Mouse (Mus musculus) gastrocnemius, adult 2 months (tissue): ENCODE measurements at regions not wholly inside any gene's neighbourhood (a gene's known extent, or its start where the extent isn't known, plus 50 kb on each side); places are given as distances from the start of the nearest gene placed in this dataset.
A peak's percentile ranks its signal among the peaks of the same experiment; 100 is the strongest.

ENCODE experiments used
- DNase-seq: peaks from one replicate; pipeline ENCODE4 v3.0.0; 2022
- H3K27ac ChIP-seq: fragments of 200-600 bp; 2 replicates; pipeline ENCODE4 v1.8.1; 2022; ENCODE audit warnings: mild to moderate bottlenecking
- H3K4me3 ChIP-seq: fragments of 200-600 bp; 2 replicates; pipeline ENCODE4 v1.8.1; 2022; ENCODE audit warnings: mild to moderate bottlenecking, moderate library complexity
- CTCF ChIP-seq: fragments of 200-600 bp; IDR thresholded peaks from 2 replicates; pipeline ENCODE4 v1.8.1; 2022; ENCODE audit warnings: antibody characterized with exemption, mild to moderate bottlenecking, moderate library complexity
- intact Hi-C: fragments of 180-260 bp; cut with DNase I; formaldehyde crosslinking; loops from one replicate; pipeline ENCODE4 v1.15.1; 2025

GRCm38 (mm10) chr6:122394160-122394559, 53.8 kb upstream of the Phc1 start:
- Histone ChIP-seq H3K27ac (no peak overlapping the region), H3K4me3 (no peak overlapping the region)
- no peak for TF ChIP-seq CTCF
- DNase-seq, result no peak
- intact Hi-C loops, result no loop called here

GRCm38 (mm10) chr6:122393231-122393881, 53.0 kb upstream of the Phc1 start:
- no peak for DNase-seq
- Histone ChIP-seq H3K27ac (no peak overlapping the region), H3K4me3 (no peak overlapping the region)
- intact Hi-C loops, result no loop called here
- no peak for TF ChIP-seq CTCF

GRCm38 (mm10) chr6:122391725-122392667, 51.6 kb upstream of the Phc1 start:
- DNase-seq, result peak; percentile 53
- Histone ChIP-seq H3K4me3 (peak overlapping the region; percentile 44; the same call in 1 of the 2 replicates), H3K27ac (no peak overlapping the region)
- TF ChIP-seq CTCF, result peak; percentile 72
- intact Hi-C loops, result no loop called here

- Histone ChIP-seq H3K27ac (no peak overlapping the region), H3K4me3 (no peak overlapping the region)
- no peak for TF ChIP-seq CTCF
- intact Hi-C loops, result no loop called here
- DNase-seq, result no peak
Observed at GRCm38 (mm10) chr6:122391126-122391525, 50.8 kb upstream of the Phc1 start.

- TF ChIP-seq CTCF, result no peak
- Histone ChIP-seq H3K27ac (no peak overlapping the region), H3K4me3 (no peak overlapping the region)
- DNase-seq, result no peak
- intact Hi-C loops, result no loop called here
Observed at GRCm38 (mm10) chr6:122390720-122391119, 50.4 kb upstream of the Phc1 start.
